Mouse (Mus musculus) kidney, postnatal 25 days (tissue): ENCODE results near the gene Noc2l.

Experiments used
- DNase-seq, 2 experiments: peaks; one replicate each; pipeline ENCODE4 v3.0.0; 2021; ENCODE audit warnings: mixed read lengths in 2 of 2

Noc2l gene

DNA sequence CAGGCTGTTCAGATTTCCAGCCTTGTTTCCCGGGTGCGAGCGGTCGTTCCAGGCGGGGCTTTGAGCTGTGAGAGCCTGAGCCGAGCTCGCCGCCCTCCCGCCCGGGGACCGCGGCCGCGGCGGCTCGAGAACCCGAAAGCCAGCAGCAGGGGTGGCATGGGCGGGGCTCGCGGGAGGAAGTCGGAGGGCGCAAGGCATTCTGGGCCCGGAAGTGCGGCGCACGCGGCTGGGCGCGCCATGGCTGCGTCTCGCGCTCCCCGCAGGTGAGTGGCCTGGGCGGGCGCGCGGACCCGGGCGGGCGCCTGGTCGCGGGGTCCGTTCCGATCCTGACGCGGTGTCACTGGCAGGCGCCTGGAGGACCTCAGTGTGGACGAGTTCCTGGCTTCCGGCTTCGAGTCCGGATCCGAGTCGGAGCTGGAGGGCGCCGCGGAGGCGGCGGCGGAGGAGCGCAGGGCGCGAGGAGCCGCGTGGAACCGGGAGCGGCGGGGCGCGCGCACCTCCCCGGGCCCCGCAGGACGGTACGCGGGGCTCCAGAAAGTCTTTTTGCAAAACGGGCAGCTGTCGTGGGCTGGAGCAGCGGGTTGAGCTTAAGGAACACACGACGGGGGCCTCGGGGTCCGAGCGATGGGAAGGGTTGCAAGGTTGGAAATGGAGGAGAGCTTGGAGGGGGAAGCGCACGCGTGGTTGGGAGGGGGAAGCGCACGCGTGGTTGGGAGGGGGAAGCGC is at the start of gene Noc2l:
TSS of gene Noc2l (plus strand) at position 203 of the 726 bp plus-strand sequence.
- peak; percentile 93 to 96 for DNase-seq

DNA sequence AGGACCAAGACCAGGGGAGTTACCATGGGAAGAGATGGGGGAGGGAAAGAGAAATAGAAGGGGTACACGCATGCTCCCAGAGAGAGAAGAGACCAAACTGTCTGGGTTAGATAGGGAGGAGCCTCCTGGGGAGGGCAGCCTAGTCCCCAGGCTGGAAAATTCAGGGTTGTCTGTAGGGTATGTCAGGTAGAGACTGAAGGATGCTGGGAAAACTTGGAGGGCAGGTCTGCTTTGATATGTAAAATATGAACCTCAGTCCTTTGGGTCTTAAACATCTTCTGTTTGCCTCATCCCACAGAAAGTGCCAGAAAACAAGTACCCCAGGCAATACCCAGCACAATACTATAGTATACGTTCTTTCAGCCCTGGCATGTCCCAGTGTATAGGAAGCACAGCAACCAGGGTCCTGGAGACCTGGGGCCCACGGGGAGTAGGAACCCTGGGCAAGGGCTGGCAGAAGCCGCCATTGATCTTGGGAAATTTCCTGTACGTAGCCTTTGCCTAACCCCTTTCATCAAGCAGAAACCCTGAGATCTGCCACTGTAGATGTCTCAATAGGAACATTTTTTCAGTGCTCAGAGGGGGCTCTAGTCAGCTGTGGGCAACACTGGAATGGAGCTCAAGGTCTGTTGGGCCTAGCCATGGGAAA is 47.5 kb upstream of the Noc2l start:
- no peak for DNase-seq

DNA sequence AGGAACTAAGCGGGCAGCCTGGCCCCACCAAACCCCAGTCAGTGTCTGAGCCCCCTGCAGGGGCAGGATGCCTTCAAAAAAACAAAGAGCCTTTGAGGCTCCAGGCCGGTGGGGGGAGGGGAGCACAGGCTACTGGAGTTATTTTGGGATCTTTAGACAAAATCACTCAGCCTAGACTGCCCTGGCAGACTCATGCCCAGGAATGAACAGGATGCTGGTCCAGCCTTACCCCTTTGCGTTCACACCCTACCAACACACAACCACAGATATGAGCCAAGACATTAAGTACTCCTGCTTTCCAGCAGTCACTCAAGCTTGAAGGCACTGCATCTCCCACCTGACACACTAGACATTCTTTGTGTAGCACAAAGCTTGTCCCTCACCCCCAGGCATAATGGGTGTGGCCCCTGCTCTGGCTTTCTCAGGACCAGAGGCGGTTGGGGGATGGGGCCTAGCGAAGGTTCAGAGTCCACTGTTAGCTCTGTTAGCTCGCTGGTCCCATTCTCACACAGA is 46.9 kb upstream of the Noc2l start:
- DNase-seq = peak; percentile 76 to 87

GRCm38 (mm10) chr4:156192421-156193199 is 43.2 kb upstream of the Noc2l start:
- peak; percentile 78 to 94 for DNase-seq

DNA sequence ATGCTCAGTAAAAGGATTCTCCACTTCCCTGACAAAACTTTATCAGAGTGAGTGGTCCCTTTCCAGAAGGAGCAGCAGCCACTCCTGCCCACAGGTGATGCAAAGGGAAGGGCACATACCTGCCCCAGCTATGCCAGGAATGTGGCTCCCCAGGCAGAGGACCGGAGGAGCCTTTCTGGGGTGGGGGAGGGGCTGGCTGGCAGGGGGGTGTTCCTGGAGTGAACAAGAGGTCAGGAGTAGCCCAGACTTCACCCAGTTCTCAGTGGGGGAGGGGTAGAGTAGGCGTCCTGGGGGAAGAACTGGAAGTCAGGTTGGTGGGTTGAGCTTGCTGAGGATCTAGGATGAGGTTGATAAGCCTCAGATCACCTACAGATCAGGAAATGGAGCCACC is 42.6 kb upstream of the Noc2l start:
- peak; percentile 61 to 86 for DNase-seq

- peak in 1 of 2 experiments; percentile 50 for DNase-seq
These were observed 41.9 kb upstream of the Noc2l start for GRCm38 (mm10) chr4:156193906-156194305.

GRCm38 (mm10) chr4:156194346-156194745 is 41.5 kb upstream of the Noc2l start:
- peak in 1 of 2 experiments; percentile 25 for DNase-seq

GRCm38 (mm10) chr4:156195927-156196870 is 39.6 kb upstream of the Noc2l start:
- peak; percentile 77 to 86 for DNase-seq

DNA sequence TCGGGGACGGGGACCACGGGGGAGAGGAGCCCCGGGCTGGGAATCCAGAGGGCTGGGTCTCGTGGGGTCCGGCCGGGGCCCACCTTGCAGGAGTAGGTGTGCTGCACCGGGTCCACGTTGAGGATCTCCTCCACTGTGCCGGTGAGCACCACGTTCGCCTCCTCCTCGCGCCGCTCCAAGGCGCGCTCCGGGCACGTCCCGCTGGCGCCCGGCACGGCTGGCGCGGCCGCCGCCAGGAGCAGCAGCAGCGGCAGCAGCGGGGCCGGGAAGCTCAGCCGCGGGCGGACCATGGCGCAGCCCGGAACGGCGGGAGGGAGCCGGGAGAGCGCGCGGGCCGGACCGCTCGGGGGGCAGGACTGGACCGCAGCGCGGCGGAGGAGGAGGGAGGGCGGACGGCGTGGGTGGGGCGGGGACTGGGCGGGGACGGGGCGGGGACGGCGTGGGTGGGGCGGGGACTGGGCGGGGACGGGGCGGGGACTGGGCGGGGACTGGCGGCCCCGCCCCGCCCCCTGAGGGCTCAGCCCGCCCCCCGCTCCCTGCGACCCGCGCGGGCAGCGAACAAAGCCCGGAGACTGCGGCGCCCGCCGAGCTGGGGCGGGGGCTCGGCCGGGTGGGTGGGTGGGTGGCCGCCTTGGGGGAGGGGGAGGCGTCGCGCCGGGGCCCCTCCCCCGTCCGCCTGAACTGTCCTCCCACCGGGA is 38.5 kb upstream of the Noc2l start, which contains the start of gene Agrn:
TSS of gene Agrn (minus strand) at position 358 of the 698 bp plus-strand sequence.
- peak; percentile 76 to 91 for DNase-seq

- DNase-seq = peak; percentile 94 to 97
These were observed 38.0 kb upstream of the Noc2l start for GRCm38 (mm10) chr4:156197829-156198205.

DNA sequence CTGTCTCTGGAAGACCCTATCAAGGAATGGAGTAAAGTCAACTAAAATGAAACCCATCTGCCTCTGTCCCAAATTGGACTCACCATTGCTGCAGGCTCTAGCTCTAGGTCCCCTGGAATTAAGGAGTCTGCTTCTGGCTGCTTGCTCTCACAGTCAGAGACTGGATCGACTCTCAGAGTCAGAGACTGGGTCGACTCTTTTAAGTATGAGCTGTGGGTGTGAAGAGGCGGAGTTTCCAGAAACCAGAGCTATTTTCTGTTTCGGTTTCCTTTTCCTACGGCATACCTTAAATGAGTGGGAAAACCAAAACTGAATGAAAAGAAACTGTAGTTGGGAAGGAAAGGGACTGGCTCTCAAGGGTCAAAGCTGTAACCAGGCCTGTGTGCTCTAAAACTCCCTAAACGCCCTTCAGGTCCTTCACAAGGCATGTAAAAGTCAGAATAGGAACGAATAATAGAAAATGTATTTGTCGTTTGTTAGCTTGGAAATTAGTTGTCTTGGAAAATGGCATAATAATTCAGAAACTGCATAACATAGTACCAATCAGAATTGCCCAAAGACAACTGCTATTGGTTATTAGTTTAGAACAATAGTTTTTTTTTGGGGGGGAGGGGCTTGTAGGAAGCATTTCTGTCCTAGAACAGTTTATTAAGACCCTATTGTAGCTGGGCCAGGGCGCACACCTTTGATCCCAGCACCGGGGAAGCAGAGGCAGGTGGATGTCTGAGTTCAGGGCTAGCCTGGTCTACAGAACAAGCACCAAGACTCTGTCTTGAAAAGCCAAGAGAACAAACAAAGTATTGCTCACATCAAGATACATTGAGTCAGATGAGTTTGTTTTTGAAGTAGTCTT is 35.0 kb upstream of the Noc2l start, which contains the start of gene Isg15:
TSS of gene Isg15 (minus strand) at position 196 of the 853 bp plus-strand sequence.
- peak; percentile 35 to 36 for DNase-seq

DNA sequence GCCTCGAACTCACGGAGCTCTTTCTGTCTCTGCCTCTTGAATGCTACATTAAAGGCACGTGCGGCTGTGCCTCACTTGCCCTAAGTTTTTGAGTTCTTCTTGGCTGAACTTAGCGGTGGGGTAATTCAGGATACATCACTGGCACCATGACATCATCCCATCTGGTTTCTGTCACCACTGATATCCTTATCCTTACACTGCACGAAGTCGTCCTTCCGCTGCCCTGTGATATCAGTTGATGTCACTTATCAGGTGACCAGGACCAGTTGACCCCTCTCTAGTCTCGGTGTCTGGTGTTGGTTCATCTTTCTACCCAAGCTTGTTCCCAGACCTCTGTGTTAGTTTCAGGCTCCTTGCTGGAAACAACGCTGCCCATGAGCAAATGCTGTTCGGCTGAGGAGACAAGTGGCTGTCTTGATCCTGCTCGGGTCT is 33.3 kb upstream of the Noc2l start:
- peak in 1 of 2 experiments; percentile 25 for DNase-seq

GRCm38 (mm10) chr4:156203001-156203412 is 32.8 kb upstream of the Noc2l start, which contains the start of gene AW011738:
AW011738 (plus strand) TSS chr4:156203304.
- DNase-seq = peak; percentile 82 to 90

DNA sequence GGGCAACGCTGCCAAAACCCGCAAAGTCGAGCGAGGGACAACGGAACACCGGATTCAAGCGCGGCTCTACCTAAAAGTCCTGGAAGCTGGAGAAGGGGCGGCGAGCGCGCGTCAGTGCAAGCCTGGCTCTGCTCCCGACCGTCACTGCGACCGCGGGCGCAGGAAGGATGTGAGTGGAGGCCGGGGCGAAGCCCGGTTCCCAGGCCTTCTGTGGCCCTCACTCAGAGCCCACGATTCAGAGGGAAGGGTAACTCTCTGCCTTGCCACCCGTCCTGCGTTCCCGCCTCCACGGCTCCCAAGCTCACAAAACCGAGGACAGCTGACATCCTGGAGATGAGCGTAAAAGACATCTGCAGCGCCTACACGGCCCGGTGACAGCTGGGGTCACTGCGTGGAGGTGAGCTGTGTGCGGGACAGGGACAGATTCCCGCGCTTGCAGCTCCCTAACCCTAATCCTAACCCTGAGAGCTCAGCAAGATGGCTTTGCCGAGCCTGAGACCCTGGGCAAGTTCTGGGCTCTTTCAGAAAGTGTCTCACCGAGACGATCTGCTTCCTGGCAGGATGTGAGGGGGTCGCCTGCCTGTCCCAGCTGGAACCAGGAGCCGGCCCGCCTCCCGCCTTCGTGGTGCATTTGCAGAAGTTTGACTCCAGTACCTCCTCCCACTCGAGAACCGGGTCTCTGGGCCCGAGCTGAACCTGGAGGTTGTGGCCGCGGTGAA is 32.2 kb upstream of the Noc2l start:
- DNase-seq = peak; percentile 48 to 66

DNA sequence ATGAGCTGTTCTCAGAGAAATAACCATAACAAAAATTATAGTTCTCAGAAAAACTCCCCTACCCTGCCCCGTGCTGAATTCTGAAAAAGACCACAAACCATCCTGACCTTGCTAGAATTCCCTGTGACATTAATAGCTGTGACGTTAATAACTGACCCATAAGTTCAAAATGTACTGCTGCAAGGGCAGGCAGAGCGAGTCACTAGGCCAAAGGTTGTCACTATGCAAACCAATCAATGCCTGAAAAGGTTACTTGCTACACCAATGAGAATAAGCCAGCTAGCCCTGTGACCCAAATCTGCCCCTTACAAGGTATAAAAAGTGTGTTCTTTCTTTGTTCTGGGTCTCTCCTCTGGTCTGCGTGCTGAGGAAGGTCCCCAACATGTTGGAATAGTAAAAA is 26.9 kb upstream of the Noc2l start:
- no peak for DNase-seq

- DNase-seq = no peak
These were observed 25.7 kb upstream of the Noc2l start for GRCm38 (mm10) chr4:156209963-156210635.

- DNase-seq = peak in 1 of 2 experiments; percentile 29
These were observed 22.7 kb upstream of the Noc2l start for GRCm38 (mm10) chr4:156213134-156213533.

DNA sequence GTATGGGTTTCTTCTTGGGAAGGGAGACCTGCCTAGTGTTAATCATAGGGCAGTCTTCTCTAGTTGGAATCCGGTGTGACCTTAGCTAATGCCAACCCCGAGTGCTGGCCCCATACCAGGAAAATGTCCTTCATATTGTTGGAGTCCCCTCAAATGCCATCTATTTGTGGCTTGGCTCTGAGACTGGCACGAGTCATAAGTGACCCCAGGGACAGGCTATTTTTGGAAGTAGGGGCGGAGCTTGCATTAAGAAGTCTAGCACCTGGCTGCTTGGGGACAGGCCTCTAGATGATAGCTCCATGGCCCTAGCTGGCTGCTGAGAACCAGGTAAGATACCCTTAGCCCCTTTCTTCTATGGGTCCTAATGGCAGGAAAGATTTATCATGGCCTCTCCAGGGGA is 20.2 kb upstream of the Noc2l start, which contains the start of gene Perm1:
TSS of gene Perm1 (plus strand) at position 220 of the 400 bp plus-strand sequence.
- peak; percentile 67 to 81 for DNase-seq

- no peak for DNase-seq
These were observed 19.6 kb upstream of the Noc2l start for GRCm38 (mm10) chr4:156216196-156216595.
